Mouse (Mus musculus): ENCODE measurements around the gene Rassf10. TPM values are rescaled to one million over a fixed set of nuclear protein-coding genes. Genes with fewer than 3 reads are reported as not detected.

Gene Rassf10
- polyA plus RNA-seq, 1 experiment from 2014 or later, result 1.6 TPM

DNA sequence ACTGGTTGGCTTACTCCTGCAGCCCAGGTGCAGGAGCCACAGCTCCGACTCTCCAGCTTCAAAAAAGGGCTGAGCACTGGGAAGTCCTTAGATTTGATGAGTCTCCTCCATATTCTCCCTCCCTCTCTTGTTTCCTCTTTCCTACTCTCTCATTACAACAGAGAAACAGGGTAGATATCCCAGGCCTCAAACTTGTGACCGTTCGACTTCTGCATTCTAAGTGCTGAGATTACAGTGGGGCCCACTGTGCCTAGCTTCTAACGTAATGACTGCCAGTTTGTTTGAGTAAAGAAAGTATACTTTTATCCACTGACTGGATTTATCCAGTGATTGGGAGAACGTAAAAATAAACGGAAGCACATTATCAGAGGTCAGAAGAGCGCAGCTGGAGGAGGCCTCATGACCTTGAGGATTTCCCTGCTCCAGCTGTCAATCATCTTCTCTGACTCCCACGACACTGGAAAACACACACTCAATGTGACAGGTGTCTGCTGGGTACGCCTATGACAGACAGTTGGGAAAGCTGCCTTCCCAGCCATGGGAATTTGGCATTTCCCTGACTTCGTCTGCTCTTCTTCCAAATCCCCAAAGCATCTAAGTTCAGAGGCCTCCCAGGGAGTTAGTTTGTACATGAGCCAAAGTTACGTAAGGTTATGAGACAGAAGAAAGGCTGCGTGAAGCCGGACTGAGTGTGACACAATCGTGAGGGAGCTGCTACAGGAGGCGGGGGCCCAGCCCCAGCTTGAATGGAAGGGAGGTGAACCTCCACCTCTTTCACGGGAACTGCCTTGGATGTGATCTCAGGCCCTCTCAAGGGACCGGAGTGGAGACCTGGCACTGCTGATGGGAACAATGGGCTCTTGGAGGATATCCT lies 31.2 kb downstream of the Rassf10 start:
- WGBS, result 71% methylated on average over 17 of the region's 17 CpGs
- Histone ChIP-seq H3K27ac (no peak overlapping the region), H3K27me3 (ENCODE audit: low read depth, poor library complexity, severe bottlenecking) (0 out of 2 replicates have a peak, but pooled peaks cover 7% of the 10 kb centered on the region)

DNA sequence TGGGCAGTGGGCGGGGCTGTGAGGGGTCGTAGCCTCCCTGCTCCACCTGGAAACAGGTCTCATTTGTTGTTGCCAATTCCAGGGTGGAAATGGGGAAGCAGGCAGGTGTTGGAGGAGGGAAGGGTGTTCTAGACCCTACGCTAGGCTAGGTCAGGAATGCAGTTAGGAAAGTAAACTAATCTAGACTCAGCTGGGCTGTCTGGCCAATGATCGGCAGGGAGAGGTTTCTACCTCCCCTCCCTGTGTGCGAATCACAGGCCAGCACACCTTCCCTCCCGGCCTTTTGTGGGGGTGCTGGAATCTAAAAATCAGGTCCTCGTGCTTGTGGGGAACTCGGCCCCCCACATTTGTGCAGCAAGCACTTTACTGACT lies 31.8 kb downstream of the Rassf10 start:
- no peak overlapping the region for H3K27ac ChIP-seq
- H3K4me1 ChIP-seq, result peaks cover 19% of the 10 kb centered on the region
- 0 out of 2 replicates have a peak, but pooled peaks cover 7% of the 10 kb centered on the region for H3K27me3 ChIP-seq (ENCODE audit: low read depth, poor library complexity, severe bottlenecking)
- DNase-seq (ENCODE audit: low spot score), result no peak
- H3K9me3 ChIP-seq (replicated peaks), result no peaks in the 10 kb centered on the region
- no peak overlapping the region for H3K4me3 ChIP-seq
- WGBS, result 60% methylated on average over 8 of the region's 8 CpGs
- no peaks in the 10 kb centered on the region for H3K36me3 ChIP-seq

More for the DNA sequence above, 31.2 kb downstream of the Rassf10 start:
- Histone ChIP-seq H3K4me1 (peaks cover 19% of the 10 kb centered on the region), H3K4me3 (no peak overlapping the region), H3K9me3 (replicated peaks) (no peaks in the 10 kb centered on the region), H3K36me3 (no peaks in the 10 kb centered on the region)
- DNase-seq (ENCODE audit: low spot score), result no peak

GRCm38 (mm10) chr7:112992928-112993327 lies 39.2 kb downstream of the Rassf10 start:
- no peaks in the 10 kb centered on the region for H3K9me3 ChIP-seq (replicated peaks)
- H3K27ac ChIP-seq, result no peak overlapping the region
- H3K4me3 ChIP-seq, result no peak overlapping the region
- no peak for DNase-seq (ENCODE audit: low spot score)
- H3K27me3 ChIP-seq (ENCODE audit: low read depth, poor library complexity, severe bottlenecking), result no peaks in the 10 kb centered on the region
- H3K36me3 ChIP-seq, result no peaks in the 10 kb centered on the region
- 75% methylated on average over 5 of the region's 5 CpGs for WGBS
- H3K4me1 ChIP-seq, result no peaks in the 10 kb centered on the region

DNA sequence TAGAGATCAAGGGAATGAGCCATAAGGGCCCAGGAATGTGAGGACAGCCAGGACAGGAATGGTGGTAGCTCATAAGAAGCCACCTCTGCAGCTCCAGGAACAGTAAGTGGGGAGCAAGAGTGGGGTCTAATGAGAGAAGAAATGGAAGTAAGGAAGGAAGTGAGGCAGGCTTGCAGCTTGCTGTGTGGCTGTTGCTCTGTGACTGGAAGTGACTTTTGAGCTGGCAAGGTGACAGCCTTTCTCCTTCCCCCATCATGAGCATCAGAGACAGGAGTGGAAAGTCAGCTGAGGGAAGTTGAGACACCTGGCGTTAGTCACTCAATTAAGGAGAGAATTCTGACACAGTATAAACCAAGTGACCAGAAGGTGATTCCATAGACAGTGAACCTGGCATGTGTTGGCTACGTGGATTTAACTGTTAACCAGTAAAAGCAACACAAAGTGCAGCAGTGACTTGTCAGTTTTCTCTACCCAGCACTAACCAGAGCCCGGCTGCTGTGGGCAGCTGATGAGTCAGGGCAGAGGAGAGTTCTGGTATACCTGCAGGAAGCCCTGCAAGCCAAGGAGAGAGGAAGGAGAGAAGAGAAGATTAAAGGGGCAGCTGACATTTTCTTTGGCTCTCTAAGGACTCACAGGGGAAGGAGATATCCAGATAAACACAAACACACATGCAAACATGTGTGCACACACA lies 49.9 kb downstream of the Rassf10 start:
- DNase-seq (ENCODE audit: low spot score), result no peak
- 84% methylated on average over 3 of the region's 3 CpGs for WGBS
- Histone ChIP-seq H3K36me3 (no peaks in the 10 kb centered on the region), H3K27ac (no peak overlapping the region), H3K9me3 (replicated peaks) (no peaks in the 10 kb centered on the region), H3K4me3 (no peak overlapping the region), H3K27me3 (ENCODE audit: low read depth, poor library complexity, severe bottlenecking) (no peaks in the 10 kb centered on the region), H3K4me1 (no peaks in the 10 kb centered on the region)

GRCm38 (mm10) chr7:113005726-113006125 lies 52.0 kb downstream of the Rassf10 start:
- no peak for DNase-seq (ENCODE audit: low spot score)
- Histone ChIP-seq H3K9me3 (replicated peaks) (no peaks in the 10 kb centered on the region), H3K27me3 (ENCODE audit: low read depth, poor library complexity, severe bottlenecking) (no peaks in the 10 kb centered on the region), H3K36me3 (no peaks in the 10 kb centered on the region), H3K4me1 (0 out of 2 replicates have a peak, but pooled peaks cover 1% of the 10 kb centered on the region), H3K27ac (no peak overlapping the region), H3K4me3 (no peak overlapping the region)
- 84% methylated on average over 6 of the region's 6 CpGs for WGBS
